Mouse (Mus musculus): ENCODE results near the gene Rcan3.

DNA sequence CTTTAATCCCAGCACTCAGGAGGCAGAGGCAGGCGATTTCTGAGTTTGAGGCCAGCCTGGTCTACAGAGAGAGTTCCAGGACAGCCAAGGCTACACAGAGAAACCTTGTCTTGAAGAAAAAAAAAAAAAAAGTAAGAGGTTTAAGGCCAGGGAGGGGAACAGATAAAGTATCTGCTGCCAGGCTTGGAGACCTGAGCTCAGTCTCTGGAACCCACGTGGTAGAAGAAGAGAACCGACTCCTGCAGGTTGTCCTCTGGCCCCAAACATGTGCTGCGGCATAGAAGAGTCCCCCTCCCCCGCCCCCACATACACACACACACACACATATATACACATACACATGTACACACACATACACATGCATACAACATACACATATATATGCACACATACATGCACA, 8.8 kb upstream of the Rcan3 start:
- TF ChIP-seq POLR2A (IDR thresholded peaks at IDR 0.05; ENCODE audit: low read depth, low read length) (no peak), CTCF (IDR thresholded peaks at IDR 0.05; ENCODE audit: borderline replicate concordance, insufficient read depth, low read length) (no peak)

Data from embryonic fibroblast, embryonic 13.5 days (primary cell).